Mouse (Mus musculus) bone marrow, adult 2 months (tissue): ENCODE measurements at regions not wholly inside any gene's neighbourhood (a gene's known extent, or its start where the extent isn't known, plus 50 kb on each side); places are given as distances from the start of the nearest gene placed in this dataset.
"Not testable (repeated sequence)": the region's sequence is repeated elsewhere in the genome, so short reads cannot be mapped to it uniquely, and the experiment has no call there.

Experiments used
- CTCF ChIP-seq: fragments of 200-500 bp; IDR thresholded peaks from 2 replicates; pipeline ENCODE4 v1.5.1; 2011; ENCODE audit warnings: low read length, control low read depth; ENCODE audit not compliant: control insufficient read depth, insufficient read depth
- POLR2A ChIP-seq: fragments of 200-500 bp; IDR thresholded peaks from 2 replicates; pipeline ENCODE4 v1.6.1; 2011; ENCODE audit warnings: low read depth, mild to moderate bottlenecking, control low read depth, low read length, borderline replicate concordance; ENCODE audit not compliant: control insufficient read depth

GRCm38 (mm10) chr12:113597163-113597562 lies 53.5 kb downstream of the Adam6a start:
- TF ChIP-seq POLR2A, CTCF: not testable (repeated sequence)
